Mouse (Mus musculus): ENCODE measurements around the gene Gjc2. TPM values are rescaled to one million over a fixed set of nuclear protein-coding genes. Genes with fewer than 3 reads are reported as not detected.

Gjc2 gene
- polyA plus RNA-seq, 1 experiment = 0.05 TPM

- no peak for TF ChIP-seq GATA1 (IDR thresholded peaks at IDR 0.05; ENCODE audit: low read length)
These were observed 41.1 kb downstream of the Gjc2 start for GRCm38 (mm10) chr11:59141772-59142370.

- no peak for TF ChIP-seq GATA1 (IDR thresholded peaks at IDR 0.05; ENCODE audit: low read length)
These were observed 44.2 kb downstream of the Gjc2 start for GRCm38 (mm10) chr11:59138537-59139486.

GRCm38 (mm10) chr11:59136994-59137706, 45.9 kb downstream of the Gjc2 start:
- TF ChIP-seq GATA1 (IDR thresholded peaks at IDR 0.05; ENCODE audit: low read length) = no peak

GRCm38 (mm10) chr11:59135904-59136452, 47.0 kb downstream of the Gjc2 start, which contains the start of gene Obscn:
Gene Obscn, minus strand, starts transcription at chr11:59136402.
- TF ChIP-seq GATA1 (IDR thresholded peaks at IDR 0.05; ENCODE audit: low read length) = no peak

- no peak for TF ChIP-seq GATA1 (IDR thresholded peaks at IDR 0.05; ENCODE audit: low read length)
These were observed 47.8 kb downstream of the Gjc2 start for GRCm38 (mm10) chr11:59135051-59135820.

GRCm38 (mm10) chr11:59134373-59134997, 48.5 kb downstream of the Gjc2 start:
- no peak for TF ChIP-seq GATA1 (IDR thresholded peaks at IDR 0.05; ENCODE audit: low read length)

- TF ChIP-seq GATA1 (IDR thresholded peaks at IDR 0.05; ENCODE audit: low read length) = no peak
These were observed 50.9 kb downstream of the Gjc2 start for GRCm38 (mm10) chr11:59132065-59132464.

GRCm38 (mm10) chr11:59131348-59131919, 51.6 kb downstream of the Gjc2 start:
- TF ChIP-seq GATA1 (IDR thresholded peaks at IDR 0.05; ENCODE audit: low read length) = no peak

GRCm38 (mm10) chr11:59130782-59131181, 52.2 kb downstream of the Gjc2 start:
- TF ChIP-seq GATA1 (IDR thresholded peaks at IDR 0.05; ENCODE audit: low read length) = no peak

Other genes starting within 250 kb of the Gjc2 start
- gene Rnf187, start 244.3 kb downstream of the Gjc2 start, polyA plus RNA-seq (2012) = 434 and 543 TPM in 2 replicates
- gene Hist3h2ba, start 234.3 kb downstream of the Gjc2 start, polyA plus RNA-seq (2012) = 0.11 TPM in 1 of 2 replicates, not detected in the other
- gene Hist3h2a, start 228.5 kb downstream of the Gjc2 start, polyA plus RNA-seq (2012) = 4.0 and 6.8 TPM in 2 replicates
- 2.5 TPM in 1 of 2 replicates, not detected in the other for gene Trim17, start 228.5 kb downstream of the Gjc2 start, polyA plus RNA-seq (2012)
- 78.0 and 93.7 TPM in 2 replicates for gene Trim11, start 205.1 kb downstream of the Gjc2 start, polyA plus RNA-seq (2012)
- 14.0 and 17.6 TPM in 2 replicates for gene Obscn, start 46.8 kb downstream of the Gjc2 start, polyA plus RNA-seq (2012)
- gene Iba57, start 19.5 kb downstream of the Gjc2 start, polyA plus RNA-seq (2012) = 16.3 and 18.7 TPM in 2 replicates
- gene Guk1, start 9.0 kb upstream of the Gjc2 start, polyA plus RNA-seq (2012) = 53.2 and 59.5 TPM in 2 replicates
- gene Mrpl55, start 19.3 kb upstream of the Gjc2 start, polyA plus RNA-seq (2012) = 44.5 and 45.8 TPM in 2 replicates
- 48.1 and 49.1 TPM in 2 replicates for gene 2310033P09Rik, start 25.1 kb upstream of the Gjc2 start, polyA plus RNA-seq (2012)
- 176 and 180 TPM in 2 replicates for gene Arf1, start 45.1 kb upstream of the Gjc2 start, polyA plus RNA-seq (2012)
- not detected in 2 replicates for gene Wnt3a, start 107.5 kb upstream of the Gjc2 start, polyA plus RNA-seq (2012)
- not detected in 2 replicates for gene Wnt9a, start 123.7 kb upstream of the Gjc2 start, polyA plus RNA-seq (2012)
- not detected in 2 replicates for gene Prss38, start 192.4 kb upstream of the Gjc2 start, polyA plus RNA-seq (2012)